Mouse (Mus musculus): Measurements from ENCODE around the gene Vmn1r228. TPM values are rescaled to one million over a fixed set of nuclear protein-coding genes. Genes with fewer than 3 reads are reported as not detected.

Gene Vmn1r228
- not detected in 2 replicates for polyA plus RNA-seq (2014; fragmentation: Nextera tagmentation; extraction: Ambion mirVana)

GRCm38 (mm10) chr17:20786057-20786456 is at the start of gene Vmn1r228:
Vmn1r228 (minus strand) TSS chr17:20786157.
- no peak within 1 kb of the TSS for H3K9ac ChIP-seq (replicated peaks; ENCODE audit: low read depth, low read length)
- no peak within 1 kb of the TSS for H3K4me2 ChIP-seq (replicated peaks; ENCODE audit: low read depth, low read length)
- H3K4me3 ChIP-seq (ENCODE audit: low read depth, low read length), result no peak within 1 kb of the TSS
- no peaks in the 10 kb centered on the region for H3K27me3 ChIP-seq (ENCODE audit: control insufficient read depth, insufficient read depth, low read length)
- no peaks in the 10 kb centered on the region for H3K36me3 ChIP-seq (ENCODE audit: control insufficient read depth, insufficient read depth, low read length)
- no peak for ATAC-seq (ENCODE audit: insufficient number of reproducible peaks, insufficient read depth, low FRiP score, low read depth)
- H3K9me3 ChIP-seq (ENCODE audit: control insufficient read depth, low read depth, low read length), result peaks cover 2% of the 10 kb centered on the region; the same call in 1 of the 2 replicates
- no peak within 1 kb of the TSS for H3K27ac ChIP-seq (ENCODE audit: low read length)
- no peaks in the 10 kb centered on the region for H3K4me1 ChIP-seq (ENCODE audit: control insufficient read depth, insufficient read depth, low read length)

DNA sequence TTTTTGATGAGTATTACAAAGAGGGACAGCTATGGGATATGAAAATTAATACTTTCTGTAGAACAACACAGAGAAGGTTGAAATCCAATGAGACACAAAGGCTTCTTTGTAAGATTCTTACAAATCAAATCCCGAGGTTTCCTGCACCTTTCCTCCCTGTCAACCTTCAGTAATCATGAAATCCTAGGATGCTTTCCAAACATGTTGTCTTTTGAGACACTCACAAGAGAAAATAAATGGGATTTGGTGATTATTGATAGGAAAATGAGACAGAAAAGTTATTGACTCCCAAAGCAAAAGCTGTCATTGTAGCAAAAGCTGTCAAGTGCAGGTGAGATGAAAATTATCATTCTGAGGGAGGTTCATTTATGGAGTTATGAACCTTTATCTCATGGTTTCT is 25.3 kb upstream of the Vmn1r228 start, which contains the start of gene Vmn1r229:
TSS of gene Vmn1r229 (plus strand) at position 301 of the 400 bp plus-strand sequence.
- H3K4me1 ChIP-seq (ENCODE audit: control insufficient read depth, insufficient read depth, low read length), result no peaks in the 10 kb centered on the region
- H3K9me3 ChIP-seq (ENCODE audit: control insufficient read depth, low read depth, low read length), result no peaks in the 10 kb centered on the region
- H3K4me2 ChIP-seq (replicated peaks; ENCODE audit: low read depth, low read length), result no peak within 1 kb of the TSS
- H3K36me3 ChIP-seq (ENCODE audit: control insufficient read depth, insufficient read depth, low read length), result no peaks in the 10 kb centered on the region
- H3K27ac ChIP-seq (ENCODE audit: low read length), result no peak within 1 kb of the TSS
- H3K27me3 ChIP-seq (ENCODE audit: control insufficient read depth, insufficient read depth, low read length), result no peaks in the 10 kb centered on the region
- H3K4me3 ChIP-seq (ENCODE audit: low read depth, low read length), result no peak within 1 kb of the TSS
- ATAC-seq (ENCODE audit: insufficient number of reproducible peaks, insufficient read depth, low FRiP score, low read depth), result no peak
- WGBS, result 56% methylated on average over 1 of the region's 1 CpGs
- H3K9ac ChIP-seq (replicated peaks; ENCODE audit: low read depth, low read length), result no peak within 1 kb of the TSS

DNA sequence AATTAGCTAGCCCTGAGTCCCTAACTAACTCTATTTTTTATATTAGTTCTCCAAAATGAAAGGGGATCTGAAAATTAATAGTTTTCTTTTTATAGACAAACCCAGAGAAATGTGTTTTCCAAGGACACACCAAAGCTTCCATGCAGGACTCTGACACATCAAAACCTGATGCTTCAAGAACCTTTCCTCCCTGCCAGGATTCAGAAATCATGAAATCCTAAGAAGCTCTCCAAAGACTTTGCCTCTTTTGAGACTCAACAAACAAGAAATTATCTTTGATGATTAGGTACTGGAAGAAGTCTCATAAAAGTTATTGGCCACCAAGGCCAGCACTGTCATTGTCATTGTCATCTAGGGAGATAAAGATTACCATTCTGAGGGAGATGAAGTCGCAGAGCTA is 56.4 kb downstream of the Vmn1r228 start, which contains the start of gene Vmn1r227:
TSS of gene Vmn1r227 (plus strand) at position 301 of the 400 bp plus-strand sequence.
- no peak within 1 kb of the TSS for H3K4me2 ChIP-seq (replicated peaks; ENCODE audit: low read depth, low read length)
- 27% methylated on average over 1 of the region's 1 CpGs for WGBS
- H3K36me3 ChIP-seq (ENCODE audit: control insufficient read depth, insufficient read depth, low read length), result no peaks in the 10 kb centered on the region
- no peak within 1 kb of the TSS for H3K27ac ChIP-seq (ENCODE audit: low read length)
- H3K9me3 ChIP-seq (ENCODE audit: control insufficient read depth, low read depth, low read length), result no peaks in the 10 kb centered on the region
- no peak within 1 kb of the TSS for H3K4me3 ChIP-seq (ENCODE audit: low read depth, low read length)
- H3K9ac ChIP-seq (replicated peaks; ENCODE audit: low read depth, low read length), result no peak within 1 kb of the TSS
- H3K4me1 ChIP-seq (ENCODE audit: control insufficient read depth, insufficient read depth, low read length), result no peaks in the 10 kb centered on the region
- no peaks in the 10 kb centered on the region for H3K27me3 ChIP-seq (ENCODE audit: control insufficient read depth, insufficient read depth, low read length)
- ATAC-seq (ENCODE audit: insufficient number of reproducible peaks, insufficient read depth, low FRiP score, low read depth), result no peak

Other genes starting within 250 kb of the Vmn1r228 start
- not detected in 2 replicates for gene Vmn2r109, start 221.4 kb downstream of the Vmn1r228 start, polyA plus RNA-seq (2014; fragmentation: Nextera tagmentation; extraction: Ambion mirVana)
- gene Vmn2r110, start 189.7 kb downstream of the Vmn1r228 start, polyA plus RNA-seq (2014; fragmentation: Nextera tagmentation; extraction: Ambion mirVana), result 0.06 TPM in 1 of 2 replicates, not detected in the other
- not detected in 2 replicates for gene Fpr-rs3, start 161.3 kb downstream of the Vmn1r228 start, polyA plus RNA-seq (2014; fragmentation: Nextera tagmentation; extraction: Ambion mirVana)
- gene Vmn1r226, start 103.3 kb downstream of the Vmn1r228 start, polyA plus RNA-seq (2014; fragmentation: Nextera tagmentation; extraction: Ambion mirVana), result not detected in 2 replicates
- gene Vmn1r227, start 56.3 kb downstream of the Vmn1r228 start, polyA plus RNA-seq (2014; fragmentation: Nextera tagmentation; extraction: Ambion mirVana), result not detected in 2 replicates
- gene Vmn1r229, start 25.4 kb upstream of the Vmn1r228 start, polyA plus RNA-seq (2014; fragmentation: Nextera tagmentation; extraction: Ambion mirVana), result 0.03 TPM in 1 of 2 replicates, not detected in the other
- gene Vmn1r230, start 54.3 kb upstream of the Vmn1r228 start, polyA plus RNA-seq (2014; fragmentation: Nextera tagmentation; extraction: Ambion mirVana), result not detected in 2 replicates
- not detected in 2 replicates for gene Vmn1r231, start 118.9 kb upstream of the Vmn1r228 start, polyA plus RNA-seq (2014; fragmentation: Nextera tagmentation; extraction: Ambion mirVana)
- not detected in 2 replicates for gene Vmn1r232, start 133.6 kb upstream of the Vmn1r228 start, polyA plus RNA-seq (2014; fragmentation: Nextera tagmentation; extraction: Ambion mirVana)
- 429 and 450 TPM in 2 replicates for gene Ppp2r1a, start 159.2 kb upstream of the Vmn1r228 start, polyA plus RNA-seq (2014; fragmentation: Nextera tagmentation; extraction: Ambion mirVana)
- not detected in 2 replicates for gene Vmn1r233, start 210.3 kb upstream of the Vmn1r228 start, polyA plus RNA-seq (2014; fragmentation: Nextera tagmentation; extraction: Ambion mirVana)
- 20.8 and 21.8 TPM in 2 replicates for gene Zfp160, start 222.7 kb upstream of the Vmn1r228 start, polyA plus RNA-seq (2014; fragmentation: Nextera tagmentation; extraction: Ambion mirVana)

Measured in stomach, embryonic 14.5 days (tissue).